Mouse (Mus musculus): ENCODE measurements around the gene Gm19684. TPM values are rescaled to one million over a fixed set of nuclear protein-coding genes. Genes with fewer than 3 reads are reported as not detected.
"Not testable (repeated sequence)": the region's sequence is repeated elsewhere in the genome, so short reads cannot be mapped to it uniquely, and the experiment has no call there.

Gm19684 gene
- polyA plus RNA-seq, 1 experiment from 2014 or later: not detected

- not testable (repeated sequence) for H3K36me3 ChIP-seq (ENCODE audit: control insufficient read depth, insufficient read depth, low read length); H3K9me3 ChIP-seq (ENCODE audit: control insufficient read depth, low read length); ATAC-seq (ENCODE audit: insufficient read depth, low FRiP score, low TSS enrichment); DNase-seq (ENCODE audit: low spot score); H3K9ac ChIP-seq (ENCODE audit: low read length); H3K27ac ChIP-seq (ENCODE audit: low read depth, low read length); H3K4me2 ChIP-seq (ENCODE audit: low read depth); H3K4me1 ChIP-seq (ENCODE audit: control insufficient read depth, insufficient read depth, low read length); H3K4me3 ChIP-seq (ENCODE audit: low read depth, low read length)
- peaks cover 10% of the 10 kb centered on the region; the same call in 1 of the 2 replicates for H3K27me3 ChIP-seq (ENCODE audit: control insufficient read depth, insufficient read depth, low read length)
- WGBS: 17% methylated on average over 18 of the region's 18 CpGs
Measured at GRCm38 (mm10) chr17:36120839-36121238, 639 bp upstream of the Gm19684 start.

- ATAC-seq (ENCODE audit: insufficient read depth, low FRiP score, low TSS enrichment); H3K27ac ChIP-seq (ENCODE audit: low read depth, low read length); H3K9ac ChIP-seq (ENCODE audit: low read length); DNase-seq (ENCODE audit: low spot score); H3K4me1 ChIP-seq (ENCODE audit: control insufficient read depth, insufficient read depth, low read length); H3K36me3 ChIP-seq (ENCODE audit: control insufficient read depth, insufficient read depth, low read length); H3K9me3 ChIP-seq (ENCODE audit: control insufficient read depth, low read length); H3K4me2 ChIP-seq (ENCODE audit: low read depth); H3K4me3 ChIP-seq (ENCODE audit: low read depth, low read length): not testable (repeated sequence)
- WGBS: 76% methylated on average over 3 of the region's 3 CpGs
- peaks cover 10% of the 10 kb centered on the region; the same call in 1 of the 2 replicates for H3K27me3 ChIP-seq (ENCODE audit: control insufficient read depth, insufficient read depth, low read length)
Measured at GRCm38 (mm10) chr17:36124111-36124510, 2.6 kb downstream of the Gm19684 start.

- not testable (repeated sequence) for H3K4me1 ChIP-seq (ENCODE audit: control insufficient read depth, insufficient read depth, low read length); DNase-seq (ENCODE audit: low spot score); H3K4me3 ChIP-seq (ENCODE audit: low read depth, low read length); H3K27ac ChIP-seq (ENCODE audit: low read depth, low read length); H3K27me3 ChIP-seq (ENCODE audit: control insufficient read depth, insufficient read depth, low read length); ATAC-seq (ENCODE audit: insufficient read depth, low FRiP score, low TSS enrichment); H3K4me2 ChIP-seq (ENCODE audit: low read depth); H3K36me3 ChIP-seq (ENCODE audit: control insufficient read depth, insufficient read depth, low read length); H3K9me3 ChIP-seq (ENCODE audit: control insufficient read depth, low read length); H3K9ac ChIP-seq (ENCODE audit: low read length)
- WGBS: 62% methylated on average over 10 of the region's 13 CpGs
Measured at GRCm38 (mm10) chr17:36128525-36128924, 7.0 kb downstream of the Gm19684 start.

GRCm38 (mm10) chr17:36128968-36129817 lies 7.7 kb downstream of the Gm19684 start, which contains the start of gene Gm7030:
Gene Gm7030 (minus strand): TSS chr17:36129425.
- not testable (repeated sequence) for ATAC-seq (ENCODE audit: insufficient read depth, low FRiP score, low TSS enrichment); H3K4me3 ChIP-seq (ENCODE audit: low read depth, low read length); H3K4me2 ChIP-seq (ENCODE audit: low read depth); DNase-seq (ENCODE audit: low spot score); H3K36me3 ChIP-seq (ENCODE audit: control insufficient read depth, insufficient read depth, low read length); H3K9me3 ChIP-seq (ENCODE audit: control insufficient read depth, low read length); H3K9ac ChIP-seq (ENCODE audit: low read length); H3K27ac ChIP-seq (ENCODE audit: low read depth, low read length); H3K27me3 ChIP-seq (ENCODE audit: control insufficient read depth, insufficient read depth, low read length); H3K4me1 ChIP-seq (ENCODE audit: control insufficient read depth, insufficient read depth, low read length)
- 20% methylated on average over 24 of the region's 28 CpGs for WGBS

- ATAC-seq (ENCODE audit: insufficient read depth, low FRiP score, low TSS enrichment) (no peak), DNase-seq (ENCODE audit: low spot score) (no peak)
- Histone ChIP-seq H3K9ac (ENCODE audit: low read length) (no peak overlapping the region), H3K36me3 (ENCODE audit: control insufficient read depth, insufficient read depth, low read length) (no peaks in the 10 kb centered on the region), H3K4me1 (ENCODE audit: control insufficient read depth, insufficient read depth, low read length) (no peaks in the 10 kb centered on the region), H3K4me2 (ENCODE audit: low read depth) (no peak overlapping the region), H3K4me3 (ENCODE audit: low read depth, low read length) (no peak overlapping the region), H3K27ac (ENCODE audit: low read depth, low read length) (no peak overlapping the region), H3K27me3 (ENCODE audit: control insufficient read depth, insufficient read depth, low read length) (no peaks in the 10 kb centered on the region; the same call in 1 of the 2 replicates), H3K9me3 (ENCODE audit: control insufficient read depth, low read length) (no peaks in the 10 kb centered on the region)
- WGBS: 60% methylated on average over 5 of the region's 5 CpGs
Measured at GRCm38 (mm10) chr17:36131516-36132265, 10.2 kb downstream of the Gm19684 start.

GRCm38 (mm10) chr17:36135421-36136231 lies 14.1 kb downstream of the Gm19684 start:
- H3K4me1 ChIP-seq (ENCODE audit: control insufficient read depth, insufficient read depth, low read length); H3K9me3 ChIP-seq (ENCODE audit: control insufficient read depth, low read length); H3K4me2 ChIP-seq (ENCODE audit: low read depth); H3K9ac ChIP-seq (ENCODE audit: low read length); H3K4me3 ChIP-seq (ENCODE audit: low read depth, low read length); H3K36me3 ChIP-seq (ENCODE audit: control insufficient read depth, insufficient read depth, low read length); H3K27ac ChIP-seq (ENCODE audit: low read depth, low read length); DNase-seq (ENCODE audit: low spot score); H3K27me3 ChIP-seq (ENCODE audit: control insufficient read depth, insufficient read depth, low read length); ATAC-seq (ENCODE audit: insufficient read depth, low FRiP score, low TSS enrichment): not testable (repeated sequence)

- H3K9ac ChIP-seq (ENCODE audit: low read length); H3K4me2 ChIP-seq (ENCODE audit: low read depth); H3K27me3 ChIP-seq (ENCODE audit: control insufficient read depth, insufficient read depth, low read length); H3K9me3 ChIP-seq (ENCODE audit: control insufficient read depth, low read length); H3K4me1 ChIP-seq (ENCODE audit: control insufficient read depth, insufficient read depth, low read length); DNase-seq (ENCODE audit: low spot score); H3K27ac ChIP-seq (ENCODE audit: low read depth, low read length); H3K4me3 ChIP-seq (ENCODE audit: low read depth, low read length); H3K36me3 ChIP-seq (ENCODE audit: control insufficient read depth, insufficient read depth, low read length); ATAC-seq (ENCODE audit: insufficient read depth, low FRiP score, low TSS enrichment): not testable (repeated sequence)
- 86% methylated on average over 1 of the region's 1 CpGs for WGBS
Measured at GRCm38 (mm10) chr17:36136299-36136848, 14.9 kb downstream of the Gm19684 start.

GRCm38 (mm10) chr17:36145111-36145860 lies 23.8 kb downstream of the Gm19684 start:
- WGBS: 2% methylated on average over 77 of the region's 78 CpGs
- Histone ChIP-seq H3K36me3 (ENCODE audit: control insufficient read depth, insufficient read depth, low read length) (no peaks in the 10 kb centered on the region), H3K27me3 (ENCODE audit: control insufficient read depth, insufficient read depth, low read length) (peaks cover 37% of the 10 kb centered on the region), H3K4me1 (ENCODE audit: control insufficient read depth, insufficient read depth, low read length) (no peaks in the 10 kb centered on the region), H3K9me3 (ENCODE audit: control insufficient read depth, low read length) (no peaks in the 10 kb centered on the region), H3K4me2 (ENCODE audit: low read depth) (peak overlapping the region; percentile 34), H3K9ac (ENCODE audit: low read length) (no peak overlapping the region), H3K27ac (ENCODE audit: low read depth, low read length) (no peak overlapping the region), H3K4me3 (ENCODE audit: low read depth, low read length) (peak overlapping the region; percentile 11)
- ATAC-seq (ENCODE audit: insufficient read depth, low FRiP score, low TSS enrichment) (no peak), DNase-seq (ENCODE audit: low spot score) (no peak)
